Mouse (Mus musculus) myocyte (in vitro differentiated cells): ENCODE results near the gene Gm11937.
"Not testable (repeated sequence)": the region's sequence is repeated elsewhere in the genome, so short reads cannot be mapped to it uniquely, and the experiment has no call there.

Experiments used
- CEBPB ChIP-seq: IDR thresholded peaks from 2 replicates; pipeline ENCODE4 v1.6.1; 2011; ENCODE audit warnings: mild to moderate bottlenecking, moderate library complexity; ENCODE audit not compliant: poor library complexity, insufficient read depth, severe bottlenecking
- MAX ChIP-seq: IDR thresholded peaks from one replicate; pipeline ENCODE4 v1.6.1; 2011; ENCODE audit warnings: low read depth, mild to moderate bottlenecking, control low read depth
- POLR2A ChIP-seq: IDR thresholded peaks from one replicate; pipeline ENCODE4 v1.6.1; 2011; ENCODE audit warnings: low read depth, mild to moderate bottlenecking, control low read depth, moderate library complexity; ENCODE audit not compliant: insufficient read length
- SRF ChIP-seq: IDR thresholded peaks from one replicate; pipeline ENCODE4 v1.6.1; 2011; ENCODE audit warnings: low read depth; ENCODE audit not compliant: control insufficient read depth, insufficient read length
- TCF12 ChIP-seq: IDR thresholded peaks from one replicate; pipeline ENCODE4 v1.6.1; 2011; ENCODE audit warnings: mild to moderate bottlenecking, control low read depth; ENCODE audit not compliant: poor library complexity, insufficient read depth, severe bottlenecking

DNA sequence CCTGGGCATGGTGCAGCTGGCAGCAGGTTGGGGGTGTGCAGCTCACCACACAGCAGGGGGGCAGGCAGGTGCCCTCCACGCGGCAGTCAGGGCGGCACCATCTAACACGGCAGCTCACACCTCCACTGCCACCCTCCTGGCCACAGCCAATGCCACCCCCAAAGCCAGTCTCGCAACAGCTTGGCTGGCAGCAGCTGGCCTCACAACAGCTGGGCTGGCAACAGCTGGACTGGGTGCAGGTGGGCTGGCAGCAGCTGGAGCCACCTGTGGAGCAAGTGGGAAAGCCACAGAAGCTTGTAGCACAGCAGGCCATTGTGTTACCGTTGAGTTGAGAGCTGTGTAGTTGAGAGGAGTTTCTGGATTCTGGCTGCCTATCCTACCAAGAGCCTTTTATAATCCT, 12.2 kb downstream of the Gm11937 start, which contains the start of gene Krtap9-3:
- TF ChIP-seq MAX, POLR2A, TCF12, SRF, CEBPB: not testable (repeated sequence)
